Comparison of ENCODE assay signal across 8 mouse cellular contexts in the genomic region with DNA sequence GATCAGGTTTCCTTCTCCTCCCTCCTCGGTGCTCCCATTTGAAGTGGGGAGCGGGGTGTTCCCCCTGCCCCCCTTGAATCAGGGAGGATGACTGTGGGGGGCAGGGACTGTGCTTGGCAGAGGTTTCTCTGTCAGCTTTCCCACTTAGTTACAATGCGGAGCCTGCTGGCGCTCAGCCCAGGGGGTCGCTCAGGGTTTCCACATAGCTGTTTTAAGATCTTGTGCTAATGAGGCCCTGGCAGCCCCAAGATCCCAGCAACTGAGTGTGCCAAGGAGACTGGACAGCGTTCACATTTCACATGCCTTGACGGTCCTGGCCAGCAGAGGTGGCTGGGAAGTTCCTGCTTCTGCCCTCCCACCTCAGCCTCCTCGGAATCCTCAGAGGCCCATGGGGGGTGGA.
DNase-seq lines count a peak whose midpoint lies in the region; ATAC-seq and TF ChIP-seq lines count a peak whose summit lies in the region.

No protein-coding gene starts in this region.

- TF ChIP-seq CTCF in kidney, adult 2 months (conservative IDR thresholded peaks at IDR 0.05; ENCODE audit: insufficient read depth, insufficient read length, low read depth, low read length), result no peak
- no peak for TF ChIP-seq CTCF in stomach, postnatal 0 days (IDR thresholded peaks at IDR 0.05; ENCODE audit: low read depth)

- H3K27ac ChIP-seq in kidney, adult 2 months (ENCODE audit: insufficient read depth, low read depth, low read length), result no peak overlapping the region
- peak overlapping the region; percentile 74 for H3K27ac ChIP-seq in embryonic facial prominence, embryonic 13.5 days
- peak overlapping the region; percentile 40 to 64 for H3K27ac ChIP-seq in heart, embryonic 14.5 days (replicated peaks in 1 of 2; ENCODE audit: control insufficient read depth in 1 of 2, insufficient read depth in 1 of 2, low read depth in 2 of 2, low read length in 2 of 2)
- 0 out of 2 replicates have a peak overlapping the region, but pooled peaks have one; percentile 28 for H3K27ac ChIP-seq in limb, embryonic 13.5 days
- no peak overlapping the region for H3K27ac ChIP-seq in stomach, postnatal 0 days (replicated peaks)

- H3K9ac ChIP-seq in embryonic facial prominence, embryonic 13.5 days, result 0 out of 2 replicates have a peak overlapping the region, but pooled peaks have one; percentile 27
- no peak overlapping the region for H3K9ac ChIP-seq in heart, embryonic 14.5 days (ENCODE audit: low read length)
- no peak overlapping the region for H3K9ac ChIP-seq in limb, embryonic 13.5 days
- no peak overlapping the region for H3K9ac ChIP-seq in stomach, postnatal 0 days (ENCODE audit: low read length)

- no peak for TF ChIP-seq POLR2A in kidney, adult 2 months (IDR thresholded peaks at IDR 0.05; ENCODE audit: low read depth, low read length)

- no peaks in the 10 kb centered on the region for H3K27me3 ChIP-seq in kidney, adult 2 months (replicated peaks; ENCODE audit: control insufficient read depth, insufficient read depth, low read length)
- no peaks in the 10 kb centered on the region; the same call in 1 of the 2 replicates for H3K27me3 ChIP-seq in embryonic facial prominence, embryonic 13.5 days
- no peaks in the 10 kb centered on the region for H3K27me3 ChIP-seq in heart, embryonic 14.5 days (ENCODE audit: control insufficient read depth, insufficient read depth, low read length)
- peaks cover 33% of the 10 kb centered on the region for H3K27me3 ChIP-seq in limb, embryonic 13.5 days
- H3K27me3 ChIP-seq in stomach, postnatal 0 days (ENCODE audit: control insufficient read depth, insufficient read depth, low read length), result no peaks in the 10 kb centered on the region

- H3K4me3 ChIP-seq in kidney, adult 2 months (ENCODE audit: insufficient read depth, low read depth, low read length), result no peak overlapping the region
- no peak overlapping the region for H3K4me3 ChIP-seq in embryonic facial prominence, embryonic 13.5 days
- no peak overlapping the region for H3K4me3 ChIP-seq in heart, embryonic 14.5 days (ENCODE audit: control insufficient read depth in 1 of 2, insufficient read depth in 1 of 2, low read depth in 1 of 2, low read length in 2 of 2)
- H3K4me3 ChIP-seq in limb, embryonic 13.5 days, result no peak overlapping the region
- H3K4me3 ChIP-seq in stomach, postnatal 0 days (ENCODE audit: low read depth, low read length), result no peak overlapping the region

- peak; percentile 54; the same call in 1 of the 2 replicates for ATAC-seq in embryonic facial prominence, embryonic 13.5 days (ENCODE audit: insufficient number of reproducible peaks, insufficient read depth, low FRiP score, low TSS enrichment, low read depth)
- peak; percentile 33; the same call in 1 of the 2 replicates for ATAC-seq in heart, embryonic 14.5 days (ENCODE audit: insufficient number of reproducible peaks, insufficient read depth, low FRiP score, low read depth)
- ATAC-seq in limb, embryonic 13.5 days (ENCODE audit: low FRiP score, low read depth), result peak; percentile 76
- ATAC-seq in stomach, postnatal 0 days (ENCODE audit: low FRiP score, low TSS enrichment), result no peak; the same call in 1 of the 2 replicates
- ATAC-seq in monocyte, adult 5-6 weeks (replicated peaks; ENCODE audit: insufficient number of reproducible peaks, low FRiP score, low TSS enrichment, poor library complexity, severe bottlenecking), result no peak

- peak; percentile 65 for DNase-seq in kidney, postnatal 14 days
- DNase-seq in kidney, adult 2 months, result no peak
- DNase-seq in stomach, postnatal 0 days (ENCODE audit: low spot score), result peak; percentile 52
- no peak for DNase-seq in ovary, postnatal 36 days (ENCODE audit: low spot score)

- H3K36me3 ChIP-seq in kidney, adult 2 months (ENCODE audit: control insufficient read depth, insufficient read depth, low read length), result no peaks in the 10 kb centered on the region
- H3K36me3 ChIP-seq in embryonic facial prominence, embryonic 13.5 days, result no peaks in the 10 kb centered on the region
- H3K36me3 ChIP-seq in heart, embryonic 14.5 days (ENCODE audit: control insufficient read depth, insufficient read depth, low read length), result no peaks in the 10 kb centered on the region
- H3K36me3 ChIP-seq in limb, embryonic 13.5 days, result no peaks in the 10 kb centered on the region
- no peaks in the 10 kb centered on the region for H3K36me3 ChIP-seq in stomach, postnatal 0 days (ENCODE audit: control insufficient read depth, insufficient read depth, low read length)

- WGBS in kidney, adult 2 months, result 41% methylated on average over 8 of the region's 8 CpGs
- 5% methylated on average over 8 of the region's 8 CpGs for WGBS in embryonic facial prominence, embryonic 13.5 days
- WGBS in heart, embryonic 14.5 days, result 8% methylated on average over 8 of the region's 8 CpGs
- WGBS in limb, embryonic 13.5 days, result 12% methylated on average over 8 of the region's 8 CpGs
- 30% methylated on average over 8 of the region's 8 CpGs for WGBS in stomach, postnatal 0 days

- H3K4me2 ChIP-seq in embryonic facial prominence, embryonic 13.5 days, result peak overlapping the region; percentile 37
- H3K4me2 ChIP-seq in heart, embryonic 14.5 days (ENCODE audit: low read length), result peak overlapping the region; percentile 14; the same call in 1 of the 2 replicates
- peak overlapping the region; percentile 30 for H3K4me2 ChIP-seq in limb, embryonic 13.5 days (replicated peaks)
- H3K4me2 ChIP-seq in stomach, postnatal 0 days (replicated peaks; ENCODE audit: low read depth), result no peak overlapping the region

- H3K4me1 ChIP-seq in kidney, adult 2 months (ENCODE audit: control insufficient read depth, insufficient read depth, low read length), result no peaks in the 10 kb centered on the region
- peaks cover 42% of the 10 kb centered on the region for H3K4me1 ChIP-seq in embryonic facial prominence, embryonic 13.5 days
- peaks cover 39 to 47% of the 10 kb centered on the region in 2 experiments for H3K4me1 ChIP-seq in heart, embryonic 14.5 days (ENCODE audit: control insufficient read depth in 2 of 2, insufficient read depth in 2 of 2, low read length in 2 of 2)
- H3K4me1 ChIP-seq in limb, embryonic 13.5 days, result peaks cover 51% of the 10 kb centered on the region
- peaks cover 6% of the 10 kb centered on the region; the same call in 1 of the 2 replicates for H3K4me1 ChIP-seq in stomach, postnatal 0 days (replicated peaks; ENCODE audit: control insufficient read depth, insufficient read depth)

- no peak for TF ChIP-seq EP300 in stomach, postnatal 0 days (optimal IDR thresholded peaks at IDR 0.05)

- H3K9me3 ChIP-seq in embryonic facial prominence, embryonic 13.5 days, result no peaks in the 10 kb centered on the region
- H3K9me3 ChIP-seq in heart, embryonic 14.5 days (ENCODE audit: control insufficient read depth, low read length), result no peaks in the 10 kb centered on the region
- H3K9me3 ChIP-seq in limb, embryonic 13.5 days, result no peaks in the 10 kb centered on the region
- no peaks in the 10 kb centered on the region for H3K9me3 ChIP-seq in stomach, postnatal 0 days (ENCODE audit: control insufficient read depth, low read length)

Comparison
In these comparisons a context has a peak if more than half of its experiments do, and no peak if none do; other contexts are left out.
1. DNase-seq: peak in kidney, postnatal 14 days (single experiment) and stomach, postnatal 0 days (single experiment); none in kidney, adult 2 months (single experiment) and ovary, postnatal 36 days (single experiment).
2. H3K27ac ChIP-seq: peak in embryonic facial prominence, embryonic 13.5 days (single experiment), heart, embryonic 14.5 days (2 of 2) and limb, embryonic 13.5 days (single experiment); none in kidney, adult 2 months (single experiment) and stomach, postnatal 0 days (single experiment).
3. ATAC-seq: peak in embryonic facial prominence, embryonic 13.5 days (single experiment), heart, embryonic 14.5 days (single experiment) and limb, embryonic 13.5 days (single experiment); none in stomach, postnatal 0 days (single experiment) and monocyte, adult 5-6 weeks (single experiment).